Mouse (Mus musculus): ENCODE results near the gene Acsm1.

The Acsm1 gene

DNA sequence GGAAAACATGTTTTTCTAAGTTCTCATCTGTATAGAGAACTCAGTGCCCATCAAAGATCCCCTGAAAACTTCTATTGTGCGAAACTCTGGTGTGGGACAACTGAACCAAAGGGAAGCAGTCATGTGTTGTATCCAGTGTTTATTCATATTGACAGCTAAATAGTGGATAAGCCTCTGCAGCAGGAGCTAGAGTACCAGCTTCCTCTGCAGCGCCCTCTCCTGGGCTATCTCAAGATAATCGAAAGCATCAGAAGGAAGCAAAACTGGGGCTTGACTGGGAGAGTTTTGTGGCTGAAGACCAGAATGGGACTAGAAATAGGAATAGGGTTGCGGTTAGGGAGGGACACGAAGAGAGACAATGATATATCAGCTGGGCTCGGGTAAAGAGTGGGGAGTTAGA, 64.1 kb downstream of the Acsm1 start:
- no peak for DNase-seq (ENCODE audit: low spot score)

- DNase-seq (ENCODE audit: low spot score): no peak
Measured at GRCm38 (mm10) chr7:119673465-119673864, 66.6 kb downstream of the Acsm1 start.

DNA sequence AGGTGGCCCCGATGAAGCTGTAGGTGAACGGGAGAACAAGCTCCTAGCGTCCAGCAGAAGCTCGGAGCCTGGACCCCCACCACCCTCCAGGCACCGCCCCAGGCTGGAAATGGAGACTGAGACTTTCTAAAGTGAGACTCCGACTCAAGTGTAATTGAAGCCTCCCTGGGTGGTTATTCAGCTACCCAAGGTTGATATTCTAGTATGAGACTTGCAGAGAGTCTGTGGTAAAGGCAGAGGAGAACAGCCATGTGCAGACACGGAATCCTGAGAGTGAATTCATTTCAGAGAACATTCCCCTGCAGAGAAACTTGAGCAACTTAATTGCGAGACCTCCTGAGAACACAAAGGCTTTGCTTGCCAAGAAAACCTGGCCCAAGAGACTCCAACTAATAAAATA, 73.3 kb downstream of the Acsm1 start:
- no peak for DNase-seq (ENCODE audit: low spot score)

- DNase-seq (ENCODE audit: low spot score): no peak
Measured at GRCm38 (mm10) chr7:119682699-119683098, 75.9 kb downstream of the Acsm1 start.

DNA sequence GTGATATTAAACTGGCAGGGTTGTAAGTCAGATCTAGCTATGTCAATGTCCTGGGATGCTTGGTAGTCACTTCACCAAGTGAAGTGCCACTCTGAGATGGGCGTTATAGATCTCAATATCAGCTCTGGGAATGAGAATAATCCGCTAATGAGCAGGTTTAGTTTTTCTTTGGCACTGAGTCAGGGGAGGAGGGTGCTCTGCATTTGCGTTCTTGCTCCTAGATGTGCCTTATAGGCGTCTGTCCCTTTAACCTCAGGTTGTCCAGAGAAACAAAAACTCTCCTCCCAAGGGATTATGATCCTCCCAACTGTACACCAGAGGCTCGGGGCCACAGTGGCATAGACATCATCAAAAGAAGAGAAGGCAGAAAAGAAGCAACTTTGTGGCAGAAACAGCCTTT, 82.9 kb downstream of the Acsm1 start, which contains the start of gene Acsm4:
Gene Acsm4, plus strand, starts transcription at position 301 of the 400 bp plus-strand sequence.
- DNase-seq (ENCODE audit: low spot score): no peak

DNA sequence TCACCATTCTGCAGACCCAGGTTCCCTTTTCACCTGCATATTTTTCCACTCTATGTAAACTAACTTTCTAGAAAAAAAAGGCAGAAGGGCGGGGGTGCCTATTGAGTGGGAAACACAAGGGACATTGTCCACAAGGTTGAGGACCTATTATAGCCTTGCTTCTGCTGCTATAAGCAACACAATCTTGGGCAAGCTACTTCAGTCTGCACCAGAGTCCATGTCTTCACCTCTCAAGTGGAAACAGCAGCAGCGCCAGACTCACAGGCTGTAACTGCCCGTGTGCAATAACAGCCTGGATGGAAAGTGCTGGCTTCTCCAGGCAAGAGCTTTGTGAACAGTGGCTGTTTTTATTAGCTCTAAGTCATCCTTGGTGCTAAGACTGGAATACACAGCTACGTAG, 85.5 kb downstream of the Acsm1 start:
- no peak for DNase-seq (ENCODE audit: low spot score)

DNA sequence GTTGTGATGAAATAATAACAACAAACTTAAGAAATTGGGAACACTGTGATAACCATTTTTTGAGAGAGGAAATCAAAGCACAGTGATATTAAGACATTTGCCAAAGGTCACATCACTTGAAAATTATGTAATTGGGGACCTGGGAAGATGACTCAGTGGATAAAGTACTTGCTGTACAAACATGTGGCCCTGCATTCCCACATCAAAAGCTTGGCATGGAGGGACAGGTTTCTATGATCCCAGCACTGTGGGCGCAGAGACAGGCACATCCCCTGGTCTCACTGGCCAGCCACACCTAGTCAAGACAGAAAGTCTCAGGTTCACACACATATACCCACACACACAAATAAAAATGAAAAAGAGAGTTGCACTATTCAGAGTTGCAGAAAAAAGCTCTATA, 88.1 kb downstream of the Acsm1 start:
- no peak for DNase-seq (ENCODE audit: low spot score)
